Mouse (Mus musculus) hindbrain, embryonic 15.5 days (tissue): ENCODE data around the gene Maml3. TPM values are rescaled to one million over a fixed set of nuclear protein-coding genes. Genes with fewer than 3 reads are reported as not detected.

ENCODE experiments used
- ATAC-seq: fragments of 200-750 bp; cut with Nextera tagmentation; 2 replicates; pipeline ENCODE4 v1.8.0; 2017; ENCODE audit warnings: low read depth, moderate number of reproducible peaks, moderate TSS enrichment; ENCODE audit not compliant: low FRiP score
- H3K27ac ChIP-seq: fragments of 300-500 bp; sonication (generic); replicated peaks from 2 replicates; pipeline ENCODE4 v1.5.1; 2015; ENCODE audit warnings: mild to moderate bottlenecking, inconsistent platforms
- H3K27me3 ChIP-seq: fragments of 300-500 bp; sonication (generic); 2 replicates; pipeline ENCODE4 v1.6.1; 2015; ENCODE audit warnings: control low read depth, inconsistent platforms
- H3K36me3 ChIP-seq: fragments of 300-500 bp; sonication (generic); 2 replicates; pipeline ENCODE4 v1.6.1; 2015; ENCODE audit warnings: control low read depth, inconsistent platforms
- H3K4me1 ChIP-seq: fragments of 300-500 bp; sonication (generic); replicated peaks from 2 replicates; pipeline ENCODE4 v1.6.1; 2015; ENCODE audit warnings: control low read depth, inconsistent platforms
- H3K4me2 ChIP-seq: fragments of 300-500 bp; sonication (generic); 2 replicates; pipeline ENCODE4 v1.6.1; 2015; ENCODE audit warnings: moderate library complexity, mild to moderate bottlenecking, inconsistent platforms
- H3K4me3 ChIP-seq: fragments of 300-500 bp; sonication (generic); 2 replicates; pipeline ENCODE4 v1.5.1; 2015; ENCODE audit warnings: mild to moderate bottlenecking, inconsistent platforms
- H3K9ac ChIP-seq: fragments of 300-500 bp; sonication (generic); 2 replicates; pipeline ENCODE4 v1.6.1; 2015; ENCODE audit warnings: inconsistent platforms
- H3K9me3 ChIP-seq: fragments of 300-500 bp; sonication (generic); 2 replicates; pipeline ENCODE4 v1.6.1; 2016; ENCODE audit warnings: control low read depth, inconsistent platforms
- WGBS: fragments of 180-500 bp; shearing (Covaris S2); methylation state at CpG from one replicate; pipeline ENCODE4 v1.1.7; 2015; 5-methylcytosine and 5-hydroxymethylcytosine counted together
- polyA plus RNA-seq: library from polyadenylated mRNA; unstranded; fragments of >200 nt; fragmentation: Nextera tagmentation; extraction: Ambion mirVana; gene quantifications from 2 replicates; pipeline ENCODE4 v1.2.1, GENCODE M21; 2015

The Maml3 gene
- polyA plus RNA-seq, 1 experiment from 2014 or later = 7.8 TPM

- no peak overlapping the region for H3K4me3 ChIP-seq
- WGBS = 30% methylated on average over 6 of the region's 6 CpGs
- no peak overlapping the region for H3K9ac ChIP-seq
- peak overlapping the region; percentile 12; the same call in 1 of the 2 replicates for H3K4me2 ChIP-seq
- H3K4me1 ChIP-seq = peaks cover 38% of the 10 kb centered on the region
- H3K27me3 ChIP-seq = no peaks in the 10 kb centered on the region
- peak; percentile 60; the same call in 1 of the 2 replicates for ATAC-seq
- H3K9me3 ChIP-seq = no peaks in the 10 kb centered on the region
- peak overlapping the region; percentile 66 for H3K27ac ChIP-seq
- no peaks in the 10 kb centered on the region for H3K36me3 ChIP-seq
Measured at GRCm38 (mm10) chr3:51869980-51870379, 234.9 kb downstream of the Maml3 start.

GRCm38 (mm10) chr3:51868857-51869256, 236.0 kb downstream of the Maml3 start:
- Histone ChIP-seq H3K27ac (peak overlapping the region; percentile 66), H3K4me1 (peaks cover 34% of the 10 kb centered on the region), H3K9ac (no peak overlapping the region; the same call in 1 of the 2 replicates), H3K4me3 (no peak overlapping the region), H3K36me3 (no peaks in the 10 kb centered on the region), H3K27me3 (no peaks in the 10 kb centered on the region), H3K9me3 (no peaks in the 10 kb centered on the region), H3K4me2 (0 out of 2 replicates have a peak overlapping the region, but pooled peaks have one; percentile 13)
- no peak for ATAC-seq
- 22% methylated on average over 5 of the region's 5 CpGs for WGBS

GRCm38 (mm10) chr3:51866446-51866845, 238.4 kb downstream of the Maml3 start:
- ATAC-seq = no peak
- no peak overlapping the region for H3K4me3 ChIP-seq
- 74% methylated on average over 5 of the region's 5 CpGs for WGBS
- no peaks in the 10 kb centered on the region for H3K27me3 ChIP-seq
- H3K27ac ChIP-seq = no peak overlapping the region
- H3K36me3 ChIP-seq = no peaks in the 10 kb centered on the region
- H3K9me3 ChIP-seq = no peaks in the 10 kb centered on the region
- no peak overlapping the region for H3K9ac ChIP-seq
- no peak overlapping the region for H3K4me2 ChIP-seq
- peaks cover 40% of the 10 kb centered on the region for H3K4me1 ChIP-seq

GRCm38 (mm10) chr3:51861631-51862030, 243.2 kb downstream of the Maml3 start:
- H3K4me1 ChIP-seq = peaks cover 13% of the 10 kb centered on the region
- no peak overlapping the region for H3K9ac ChIP-seq
- no peak overlapping the region for H3K4me3 ChIP-seq
- ATAC-seq = no peak
- no peak overlapping the region for H3K4me2 ChIP-seq
- no peaks in the 10 kb centered on the region for H3K27me3 ChIP-seq
- WGBS = 68% methylated on average over 9 of the region's 9 CpGs
- H3K36me3 ChIP-seq = no peaks in the 10 kb centered on the region
- peak overlapping the region; percentile 32; the same call in 1 of the 2 replicates for H3K27ac ChIP-seq
- no peaks in the 10 kb centered on the region for H3K9me3 ChIP-seq

GRCm38 (mm10) chr3:51860458-51860857, 244.4 kb downstream of the Maml3 start:
- Histone ChIP-seq H3K4me2 (no peak overlapping the region), H3K4me1 (peaks cover 13% of the 10 kb centered on the region), H3K4me3 (no peak overlapping the region), H3K9ac (no peak overlapping the region), H3K9me3 (no peaks in the 10 kb centered on the region), H3K27me3 (no peaks in the 10 kb centered on the region), H3K36me3 (no peaks in the 10 kb centered on the region), H3K27ac (no peak overlapping the region)
- 94% methylated on average over 7 of the region's 7 CpGs for WGBS
- peak; percentile 30; the same call in 1 of the 2 replicates for ATAC-seq

- Histone ChIP-seq H3K4me3 (no peak overlapping the region), H3K9me3 (no peaks in the 10 kb centered on the region), H3K4me2 (no peak overlapping the region), H3K4me1 (peaks cover 14% of the 10 kb centered on the region), H3K9ac (no peak overlapping the region), H3K27me3 (no peaks in the 10 kb centered on the region), H3K27ac (no peak overlapping the region), H3K36me3 (no peaks in the 10 kb centered on the region)
- 77% methylated on average over 2 of the region's 2 CpGs for WGBS
- ATAC-seq = no peak
Measured at GRCm38 (mm10) chr3:51859208-51859607, 245.7 kb downstream of the Maml3 start.

GRCm38 (mm10) chr3:51854152-51854551, 250.7 kb downstream of the Maml3 start:
- Histone ChIP-seq H3K4me2 (no peak overlapping the region), H3K4me1 (peaks cover 11% of the 10 kb centered on the region), H3K36me3 (no peaks in the 10 kb centered on the region), H3K27me3 (no peaks in the 10 kb centered on the region), H3K9ac (no peak overlapping the region), H3K27ac (no peak overlapping the region), H3K9me3 (no peaks in the 10 kb centered on the region), H3K4me3 (no peak overlapping the region)
- ATAC-seq = no peak
- WGBS = 73% methylated on average over 10 of the region's 10 CpGs

- Histone ChIP-seq H3K27ac (no peak overlapping the region), H3K9me3 (no peaks in the 10 kb centered on the region), H3K27me3 (no peaks in the 10 kb centered on the region), H3K4me2 (no peak overlapping the region), H3K4me3 (no peak overlapping the region), H3K9ac (no peak overlapping the region), H3K4me1 (peaks cover 11% of the 10 kb centered on the region), H3K36me3 (no peaks in the 10 kb centered on the region)
- 51% methylated on average over 7 of the region's 7 CpGs for WGBS
- no peak for ATAC-seq
Measured at GRCm38 (mm10) chr3:51853610-51854009, 251.3 kb downstream of the Maml3 start.

- H3K4me2 ChIP-seq = no peak overlapping the region
- ATAC-seq = no peak
- H3K4me1 ChIP-seq = peaks cover 11% of the 10 kb centered on the region
- no peak overlapping the region for H3K27ac ChIP-seq
- no peaks in the 10 kb centered on the region for H3K27me3 ChIP-seq
- H3K9me3 ChIP-seq = no peaks in the 10 kb centered on the region
- 79% methylated on average over 3 of the region's 3 CpGs for WGBS
- H3K9ac ChIP-seq = no peak overlapping the region
- H3K4me3 ChIP-seq = no peak overlapping the region
- no peaks in the 10 kb centered on the region for H3K36me3 ChIP-seq
Measured at GRCm38 (mm10) chr3:51852692-51853091, 252.2 kb downstream of the Maml3 start.

- H3K27ac ChIP-seq = no peak overlapping the region
- H3K4me3 ChIP-seq = no peak overlapping the region
- H3K9ac ChIP-seq = no peak overlapping the region
- H3K9me3 ChIP-seq = no peaks in the 10 kb centered on the region
- no peaks in the 10 kb centered on the region for H3K36me3 ChIP-seq
- H3K27me3 ChIP-seq = no peaks in the 10 kb centered on the region
- WGBS = 56% methylated on average over 7 of the region's 7 CpGs
- H3K4me2 ChIP-seq = no peak overlapping the region
- H3K4me1 ChIP-seq = peaks cover 11% of the 10 kb centered on the region
- ATAC-seq = no peak
Measured at GRCm38 (mm10) chr3:51851596-51851995, 253.3 kb downstream of the Maml3 start.

GRCm38 (mm10) chr3:51849462-51849861, 255.4 kb downstream of the Maml3 start:
- Histone ChIP-seq H3K4me1 (peaks cover 11% of the 10 kb centered on the region), H3K9ac (no peak overlapping the region), H3K36me3 (no peaks in the 10 kb centered on the region), H3K9me3 (no peaks in the 10 kb centered on the region), H3K4me3 (no peak overlapping the region), H3K4me2 (no peak overlapping the region), H3K27me3 (no peaks in the 10 kb centered on the region), H3K27ac (0 out of 2 replicates have a peak overlapping the region, but pooled peaks have one; percentile 31)
- 79% methylated on average over 6 of the region's 6 CpGs for WGBS
- no peak for ATAC-seq

GRCm38 (mm10) chr3:51847262-51847661, 257.6 kb downstream of the Maml3 start:
- Histone ChIP-seq H3K27me3 (no peaks in the 10 kb centered on the region), H3K9ac (no peak overlapping the region), H3K9me3 (no peaks in the 10 kb centered on the region), H3K4me3 (no peak overlapping the region), H3K36me3 (no peaks in the 10 kb centered on the region), H3K4me2 (no peak overlapping the region), H3K4me1 (peaks cover 12% of the 10 kb centered on the region), H3K27ac (no peak overlapping the region)
- no peak for ATAC-seq
- 91% methylated on average over 4 of the region's 4 CpGs for WGBS

- Histone ChIP-seq H3K4me1 (peaks cover 19% of the 10 kb centered on the region), H3K9ac (no peak overlapping the region), H3K27ac (no peak overlapping the region), H3K27me3 (no peaks in the 10 kb centered on the region), H3K9me3 (no peaks in the 10 kb centered on the region), H3K4me3 (no peak overlapping the region), H3K4me2 (no peak overlapping the region), H3K36me3 (no peaks in the 10 kb centered on the region)
- 89% methylated on average over 9 of the region's 9 CpGs for WGBS
- no peak for ATAC-seq
Measured at GRCm38 (mm10) chr3:51844255-51844654, 260.6 kb downstream of the Maml3 start.
